Mouse (Mus musculus) lung, embryonic 15.5 days (tissue): ENCODE measurements around the gene Ldlrad3. TPM values are rescaled to one million over a fixed set of nuclear protein-coding genes. Genes with fewer than 3 reads are reported as not detected.

Experiments used
- ATAC-seq: fragments of 200-750 bp; cut with Nextera tagmentation; 2 replicates; pipeline ENCODE4 v1.8.0; 2017; ENCODE audit warnings: moderate number of reproducible peaks, borderline replicate concordance; ENCODE audit not compliant: low FRiP score, low TSS enrichment; ENCODE audit errors: extremely low read depth
- H3K27ac ChIP-seq: fragments of 300-500 bp; sonication (generic); 2 replicates; pipeline ENCODE4 v1.5.1; 2015; ENCODE audit warnings: moderate library complexity, mild to moderate bottlenecking, inconsistent platforms
- H3K27me3 ChIP-seq: fragments of 300-500 bp; sonication (generic); 2 replicates; pipeline ENCODE4 v1.6.1; 2015; ENCODE audit warnings: inconsistent platforms
- H3K36me3 ChIP-seq: fragments of 300-500 bp; sonication (generic); 2 replicates; pipeline ENCODE4 v1.6.1; 2015; ENCODE audit warnings: inconsistent platforms
- H3K4me1 ChIP-seq: fragments of 300-500 bp; sonication (generic); 2 replicates; pipeline ENCODE4 v1.6.1; 2015; ENCODE audit warnings: inconsistent platforms
- H3K4me2 ChIP-seq: fragments of 300-500 bp; sonication (generic); 2 replicates; pipeline ENCODE4 v1.6.1; 2015; ENCODE audit warnings: inconsistent platforms, mild to moderate bottlenecking, moderate library complexity
- H3K4me3 ChIP-seq: fragments of 300-500 bp; sonication (generic); 2 replicates; pipeline ENCODE4 v1.5.1; 2015; ENCODE audit warnings: mild to moderate bottlenecking, inconsistent platforms
- H3K9ac ChIP-seq: fragments of 300-500 bp; sonication (generic); 2 replicates; pipeline ENCODE4 v1.6.1; 2015; ENCODE audit warnings: inconsistent platforms
- H3K9me3 ChIP-seq: fragments of 300-500 bp; sonication (generic); 2 replicates; pipeline ENCODE4 v1.6.1; 2016; ENCODE audit warnings: inconsistent platforms
- WGBS: fragments of 180-500 bp; shearing (Covaris S2); methylation state at CpG from one replicate; pipeline ENCODE4 v1.1.7; 2015; 5-methylcytosine and 5-hydroxymethylcytosine counted together
- polyA plus RNA-seq: library from polyadenylated mRNA; unstranded; fragments of >200 nt; fragmentation: Nextera tagmentation; extraction: Ambion mirVana; gene quantifications from 2 replicates; pipeline ENCODE4 v1.2.1, GENCODE M21; 2015

Ldlrad3 gene
- polyA plus RNA-seq, 1 experiment from 2014 or later, result 48.5 TPM

GRCm38 (mm10) chr2:102082782-102083181, 103.4 kb downstream of the Ldlrad3 start:
- H3K4me2 ChIP-seq, result no peak overlapping the region
- H3K27ac ChIP-seq, result no peak overlapping the region
- no peaks in the 10 kb centered on the region for H3K27me3 ChIP-seq
- no peak for ATAC-seq
- peaks cover 11% of the 10 kb centered on the region for H3K36me3 ChIP-seq
- no peaks in the 10 kb centered on the region for H3K9me3 ChIP-seq
- no peak overlapping the region for H3K9ac ChIP-seq
- H3K4me1 ChIP-seq, result no peaks in the 10 kb centered on the region
- no peak overlapping the region for H3K4me3 ChIP-seq

- H3K4me3 ChIP-seq, result no peak overlapping the region
- H3K9me3 ChIP-seq, result no peaks in the 10 kb centered on the region
- H3K27me3 ChIP-seq, result no peaks in the 10 kb centered on the region
- no peaks in the 10 kb centered on the region for H3K4me1 ChIP-seq
- peaks cover 16% of the 10 kb centered on the region for H3K36me3 ChIP-seq
- ATAC-seq, result no peak
- 44% methylated on average over 4 of the region's 4 CpGs for WGBS
- H3K4me2 ChIP-seq, result no peak overlapping the region
- H3K9ac ChIP-seq, result no peak overlapping the region
- no peak overlapping the region for H3K27ac ChIP-seq
Observed at GRCm38 (mm10) chr2:102077554-102077953, 108.6 kb downstream of the Ldlrad3 start.

- ATAC-seq, result no peak
- Histone ChIP-seq H3K9ac (no peak overlapping the region), H3K36me3 (peaks cover 9% of the 10 kb centered on the region; the same call in 1 of the 2 replicates), H3K27ac (no peak overlapping the region), H3K4me2 (no peak overlapping the region), H3K4me3 (no peak overlapping the region), H3K4me1 (no peaks in the 10 kb centered on the region), H3K27me3 (no peaks in the 10 kb centered on the region), H3K9me3 (no peaks in the 10 kb centered on the region)
- WGBS, result 95% methylated on average over 6 of the region's 6 CpGs
Observed at GRCm38 (mm10) chr2:102076237-102076636, 109.9 kb downstream of the Ldlrad3 start.

GRCm38 (mm10) chr2:102073266-102074037, 112.7 kb downstream of the Ldlrad3 start:
- Histone ChIP-seq H3K9ac (no peak overlapping the region), H3K27me3 (no peaks in the 10 kb centered on the region), H3K9me3 (no peaks in the 10 kb centered on the region), H3K27ac (no peak overlapping the region), H3K4me1 (no peaks in the 10 kb centered on the region), H3K4me3 (no peak overlapping the region), H3K4me2 (no peak overlapping the region), H3K36me3 (peaks cover 7% of the 10 kb centered on the region; the same call in 1 of the 2 replicates)
- WGBS, result 92% methylated on average over 6 of the region's 6 CpGs
- ATAC-seq, result no peak

GRCm38 (mm10) chr2:102072859-102073258, 113.3 kb downstream of the Ldlrad3 start:
- no peak for ATAC-seq
- H3K4me3 ChIP-seq, result no peak overlapping the region
- 47% methylated on average over 4 of the region's 4 CpGs for WGBS
- no peaks in the 10 kb centered on the region for H3K9me3 ChIP-seq
- no peak overlapping the region for H3K27ac ChIP-seq
- H3K27me3 ChIP-seq, result no peaks in the 10 kb centered on the region
- H3K9ac ChIP-seq, result no peak overlapping the region
- no peak overlapping the region for H3K4me2 ChIP-seq
- H3K4me1 ChIP-seq, result no peaks in the 10 kb centered on the region
- peaks cover 7% of the 10 kb centered on the region; the same call in 1 of the 2 replicates for H3K36me3 ChIP-seq

- Histone ChIP-seq H3K36me3 (peaks cover 7% of the 10 kb centered on the region; the same call in 1 of the 2 replicates), H3K4me1 (no peaks in the 10 kb centered on the region), H3K27ac (no peak overlapping the region), H3K4me3 (no peak overlapping the region), H3K4me2 (no peak overlapping the region), H3K9ac (no peak overlapping the region), H3K27me3 (no peaks in the 10 kb centered on the region), H3K9me3 (no peaks in the 10 kb centered on the region)
- ATAC-seq, result no peak
- WGBS, result 75% methylated on average over 10 of the region's 10 CpGs
Observed at GRCm38 (mm10) chr2:102071022-102071717, 115.0 kb downstream of the Ldlrad3 start.

GRCm38 (mm10) chr2:102064826-102065441, 121.3 kb downstream of the Ldlrad3 start:
- H3K36me3 ChIP-seq, result no peaks in the 10 kb centered on the region
- 71% methylated on average over 8 of the region's 8 CpGs for WGBS
- no peaks in the 10 kb centered on the region for H3K9me3 ChIP-seq
- no peak overlapping the region for H3K4me3 ChIP-seq
- no peak for ATAC-seq
- H3K4me2 ChIP-seq, result no peak overlapping the region
- no peaks in the 10 kb centered on the region for H3K27me3 ChIP-seq
- no peak overlapping the region for H3K27ac ChIP-seq
- no peaks in the 10 kb centered on the region for H3K4me1 ChIP-seq
- H3K9ac ChIP-seq, result no peak overlapping the region

- Histone ChIP-seq H3K9me3 (no peaks in the 10 kb centered on the region), H3K4me2 (no peak overlapping the region), H3K4me3 (no peak overlapping the region), H3K9ac (no peak overlapping the region), H3K27ac (no peak overlapping the region), H3K4me1 (no peaks in the 10 kb centered on the region), H3K36me3 (no peaks in the 10 kb centered on the region), H3K27me3 (no peaks in the 10 kb centered on the region)
- ATAC-seq, result no peak
- 84% methylated on average over 7 of the region's 7 CpGs for WGBS
Observed at GRCm38 (mm10) chr2:102063906-102064505, 122.2 kb downstream of the Ldlrad3 start.

- Histone ChIP-seq H3K36me3 (no peaks in the 10 kb centered on the region), H3K9me3 (no peaks in the 10 kb centered on the region), H3K27ac (no peak overlapping the region), H3K9ac (no peak overlapping the region), H3K4me3 (no peak overlapping the region), H3K4me1 (no peaks in the 10 kb centered on the region), H3K4me2 (no peak overlapping the region), H3K27me3 (no peaks in the 10 kb centered on the region)
- WGBS, result 86% methylated on average over 7 of the region's 7 CpGs
- ATAC-seq, result no peak
Observed at GRCm38 (mm10) chr2:102062861-102063468, 123.2 kb downstream of the Ldlrad3 start.

GRCm38 (mm10) chr2:102061921-102062320, 124.3 kb downstream of the Ldlrad3 start:
- H3K36me3 ChIP-seq, result no peaks in the 10 kb centered on the region
- no peak overlapping the region for H3K27ac ChIP-seq
- H3K9ac ChIP-seq, result no peak overlapping the region
- no peak overlapping the region for H3K4me3 ChIP-seq
- H3K27me3 ChIP-seq, result no peaks in the 10 kb centered on the region
- WGBS, result 80% methylated on average over 8 of the region's 8 CpGs
- H3K9me3 ChIP-seq, result no peaks in the 10 kb centered on the region
- no peak for ATAC-seq
- H3K4me2 ChIP-seq, result no peak overlapping the region
- 0 out of 2 replicates have a peak, but pooled peaks cover 6% of the 10 kb centered on the region for H3K4me1 ChIP-seq

- no peaks in the 10 kb centered on the region for H3K9me3 ChIP-seq
- no peaks in the 10 kb centered on the region for H3K27me3 ChIP-seq
- 80% methylated on average over 12 of the region's 12 CpGs for WGBS
- H3K4me2 ChIP-seq, result no peak overlapping the region
- H3K27ac ChIP-seq, result 0 out of 2 replicates have a peak overlapping the region, but pooled peaks have one; percentile 3
- no peak overlapping the region for H3K4me3 ChIP-seq
- H3K4me1 ChIP-seq, result 0 out of 2 replicates have a peak, but pooled peaks cover 6% of the 10 kb centered on the region
- no peak for ATAC-seq
- 0 out of 2 replicates have a peak, but pooled peaks cover 4% of the 10 kb centered on the region for H3K36me3 ChIP-seq
- no peak overlapping the region for H3K9ac ChIP-seq
Observed at GRCm38 (mm10) chr2:102057746-102058145, 128.4 kb downstream of the Ldlrad3 start.
